Mouse (Mus musculus): Measurements from ENCODE around the gene Prkg1. TPM values are rescaled to one million over a fixed set of nuclear protein-coding genes. Genes with fewer than 3 reads are reported as not detected.
A peak's percentile ranks its signal among the peaks of the same experiment; 100 is the strongest.

Gene Prkg1
- total and polyA plus RNA-seq, 2 experiments from 2014 or later, result 5.1 to 9.9 TPM

- ATAC-seq (ENCODE audit: low FRiP score), result no peak
- H3K4me1 ChIP-seq (ENCODE audit: insufficient read depth, low read length), result 0 out of 2 replicates have a peak, but pooled peaks cover 2% of the 10 kb centered on the region
- no peak overlapping the region for H3K27ac ChIP-seq (ENCODE audit: low read depth, low read length)
- H3K4me3 ChIP-seq (ENCODE audit: low read depth, low read length), result no peak overlapping the region
- no peak overlapping the region for H3K4me2 ChIP-seq (ENCODE audit: low read depth, low read length, poor library complexity, severe bottlenecking)
- H3K36me3 ChIP-seq (ENCODE audit: insufficient read depth, low read length), result no peaks in the 10 kb centered on the region
- no peak for TF ChIP-seq CTCF (IDR thresholded peaks at IDR 0.05)
- H3K9ac ChIP-seq (replicated peaks; ENCODE audit: low read length, poor library complexity, severe bottlenecking), result no peak overlapping the region
- H3K9me3 ChIP-seq (ENCODE audit: low read length), result no peaks in the 10 kb centered on the region
- 95% methylated on average over 3 of the region's 3 CpGs for WGBS
- DNase-seq (ENCODE audit: low spot score), result no peak
- no peaks in the 10 kb centered on the region for H3K27me3 ChIP-seq (ENCODE audit: insufficient read depth, low read length)
Observed at GRCm38 (mm10) chr19:31304760-31305159, 460.1 kb downstream of the Prkg1 start.

GRCm38 (mm10) chr19:31291231-31291630 is 473.6 kb downstream of the Prkg1 start:
- Histone ChIP-seq H3K9ac (replicated peaks; ENCODE audit: low read length, poor library complexity, severe bottlenecking) (no peak overlapping the region), H3K9me3 (ENCODE audit: low read length) (no peaks in the 10 kb centered on the region), H3K4me2 (ENCODE audit: low read depth, low read length, poor library complexity, severe bottlenecking) (no peak overlapping the region), H3K27ac (ENCODE audit: low read depth, low read length) (no peak overlapping the region), H3K27me3 (ENCODE audit: insufficient read depth, low read length) (no peaks in the 10 kb centered on the region), H3K36me3 (ENCODE audit: insufficient read depth, low read length) (no peaks in the 10 kb centered on the region), H3K4me1 (ENCODE audit: insufficient read depth, low read length) (no peaks in the 10 kb centered on the region), H3K4me3 (ENCODE audit: low read depth, low read length) (no peak overlapping the region)
- no peak for TF ChIP-seq CTCF (IDR thresholded peaks at IDR 0.05)
- 84% methylated on average over 2 of the region's 2 CpGs for WGBS
- ATAC-seq (ENCODE audit: low FRiP score) (no peak), DNase-seq (ENCODE audit: low spot score) (no peak)

- Histone ChIP-seq H3K36me3 (ENCODE audit: insufficient read depth, low read length) (no peaks in the 10 kb centered on the region), H3K9ac (replicated peaks; ENCODE audit: low read length, poor library complexity, severe bottlenecking) (no peak overlapping the region), H3K27me3 (ENCODE audit: insufficient read depth, low read length) (no peaks in the 10 kb centered on the region), H3K4me2 (ENCODE audit: low read depth, low read length, poor library complexity, severe bottlenecking) (no peak overlapping the region), H3K4me1 (ENCODE audit: insufficient read depth, low read length) (0 out of 2 replicates have a peak, but pooled peaks cover 2% of the 10 kb centered on the region), H3K9me3 (ENCODE audit: low read length) (no peaks in the 10 kb centered on the region), H3K27ac (ENCODE audit: low read depth, low read length) (no peak overlapping the region), H3K4me3 (ENCODE audit: low read depth, low read length) (no peak overlapping the region)
- no peak for TF ChIP-seq CTCF (IDR thresholded peaks at IDR 0.05)
- WGBS, result 24% methylated on average over 3 of the region's 3 CpGs
- DNase-seq (ENCODE audit: low spot score) (peak; percentile 54), ATAC-seq (ENCODE audit: low FRiP score) (no peak)
Observed at GRCm38 (mm10) chr19:31284581-31284980, 480.3 kb downstream of the Prkg1 start.

- no peak overlapping the region for H3K27ac ChIP-seq (ENCODE audit: low read depth, low read length)
- DNase-seq (ENCODE audit: low spot score) (no peak), ATAC-seq (ENCODE audit: low FRiP score) (no peak)
- TF ChIP-seq CTCF (IDR thresholded peaks at IDR 0.05), result no peak
- no peak overlapping the region for H3K4me3 ChIP-seq (ENCODE audit: low read depth, low read length)
- H3K4me1 ChIP-seq (ENCODE audit: insufficient read depth, low read length), result peaks cover 2% of the 10 kb centered on the region; the same call in 1 of the 2 replicates
- no peaks in the 10 kb centered on the region for H3K36me3 ChIP-seq (ENCODE audit: insufficient read depth, low read length)
- 85% methylated on average over 7 of the region's 7 CpGs for WGBS
- no peaks in the 10 kb centered on the region for H3K27me3 ChIP-seq (ENCODE audit: insufficient read depth, low read length)
- H3K9ac ChIP-seq (replicated peaks; ENCODE audit: low read length, poor library complexity, severe bottlenecking), result no peak overlapping the region
- H3K9me3 ChIP-seq (ENCODE audit: low read length), result no peaks in the 10 kb centered on the region
- no peak overlapping the region for H3K4me2 ChIP-seq (ENCODE audit: low read depth, low read length, poor library complexity, severe bottlenecking)
Observed at GRCm38 (mm10) chr19:31284126-31284525, 480.7 kb downstream of the Prkg1 start.

GRCm38 (mm10) chr19:31283617-31284016 is 481.2 kb downstream of the Prkg1 start:
- Histone ChIP-seq H3K4me2 (ENCODE audit: low read depth, low read length, poor library complexity, severe bottlenecking) (no peak overlapping the region), H3K36me3 (ENCODE audit: insufficient read depth, low read length) (no peaks in the 10 kb centered on the region), H3K4me1 (ENCODE audit: insufficient read depth, low read length) (peaks cover 2% of the 10 kb centered on the region; the same call in 1 of the 2 replicates), H3K27me3 (ENCODE audit: insufficient read depth, low read length) (no peaks in the 10 kb centered on the region), H3K4me3 (ENCODE audit: low read depth, low read length) (no peak overlapping the region), H3K9me3 (ENCODE audit: low read length) (no peaks in the 10 kb centered on the region), H3K27ac (ENCODE audit: low read depth, low read length) (no peak overlapping the region), H3K9ac (replicated peaks; ENCODE audit: low read length, poor library complexity, severe bottlenecking) (no peak overlapping the region)
- ATAC-seq (ENCODE audit: low FRiP score), result no peak
- no peak for DNase-seq (ENCODE audit: low spot score)
- TF ChIP-seq CTCF (IDR thresholded peaks at IDR 0.05), result no peak
- WGBS, result 58% methylated on average over 2 of the region's 2 CpGs

GRCm38 (mm10) chr19:31279797-31280486 is 484.9 kb downstream of the Prkg1 start:
- Histone ChIP-seq H3K9me3 (ENCODE audit: low read length) (no peaks in the 10 kb centered on the region), H3K4me2 (ENCODE audit: low read depth, low read length, poor library complexity, severe bottlenecking) (no peak overlapping the region), H3K27me3 (ENCODE audit: insufficient read depth, low read length) (no peaks in the 10 kb centered on the region), H3K9ac (replicated peaks; ENCODE audit: low read length, poor library complexity, severe bottlenecking) (no peak overlapping the region), H3K4me1 (ENCODE audit: insufficient read depth, low read length) (peaks cover 2% of the 10 kb centered on the region; the same call in 1 of the 2 replicates), H3K36me3 (ENCODE audit: insufficient read depth, low read length) (no peaks in the 10 kb centered on the region), H3K4me3 (ENCODE audit: low read depth, low read length) (no peak overlapping the region), H3K27ac (ENCODE audit: low read depth, low read length) (no peak overlapping the region)
- no peak for ATAC-seq (ENCODE audit: low FRiP score)
- no peak for DNase-seq (ENCODE audit: low spot score)
- TF ChIP-seq CTCF (IDR thresholded peaks at IDR 0.05), result no peak
- WGBS, result 79% methylated on average over 7 of the region's 7 CpGs

Measured in midbrain, postnatal 0 days (tissue).